Mouse (Mus musculus) hindbrain, embryonic 14.5 days (tissue): ENCODE results near the gene Slc25a54. TPM values are rescaled to one million over a fixed set of nuclear protein-coding genes. Genes with fewer than 3 reads are reported as not detected.

ENCODE experiments used
- ATAC-seq: fragments of 200-750 bp; cut with Nextera tagmentation; 2 replicates; pipeline ENCODE4 v1.8.0; 2017; ENCODE audit warnings: moderate number of reproducible peaks, mild to moderate bottlenecking, moderate TSS enrichment, moderate library complexity; ENCODE audit not compliant: low FRiP score
- DNase-seq: peaks from one replicate; pipeline ENCODE4 v3.0.0-alpha.2; 2015; ENCODE audit warnings: low spot score
- H3K27ac ChIP-seq: fragments of 300-500 bp; sonication (generic); 2 replicates; pipeline ENCODE4 v1.5.1; 2014; ENCODE audit warnings: mild to moderate bottlenecking, moderate library complexity
- H3K27me3 ChIP-seq: fragments of 300-500 bp; sonication (generic); 2 replicates; pipeline ENCODE4 v1.6.1; 2014; ENCODE audit warnings: mild to moderate bottlenecking, low read length, mixed read lengths; ENCODE audit not compliant: control insufficient read depth, insufficient read depth
- H3K36me3 ChIP-seq: fragments of 300-500 bp; sonication (generic); replicated peaks from 2 replicates; pipeline ENCODE4 v1.6.1; 2014; ENCODE audit not compliant: control insufficient read depth, insufficient read depth
- H3K4me1 ChIP-seq: fragments of 300-500 bp; sonication (generic); replicated peaks from 2 replicates; pipeline ENCODE4 v1.6.1; 2014; ENCODE audit warnings: antibody characterized with exemption, low read length, mixed read lengths; ENCODE audit not compliant: control insufficient read depth, insufficient read depth
- H3K4me2 ChIP-seq: fragments of 300-500 bp; sonication (generic); replicated peaks from 2 replicates; pipeline ENCODE4 v1.6.1; 2014; ENCODE audit warnings: mild to moderate bottlenecking, moderate library complexity
- H3K4me3 ChIP-seq: fragments of 300-500 bp; sonication (generic); replicated peaks from 2 replicates; pipeline ENCODE4 v1.5.1; 2014; ENCODE audit warnings: mild to moderate bottlenecking, low read length
- H3K9ac ChIP-seq: fragments of 300-500 bp; sonication (generic); 2 replicates; pipeline ENCODE4 v1.6.1; 2014
- H3K9me3 ChIP-seq: fragments of 300-500 bp; sonication (generic); 2 replicates; pipeline ENCODE4 v1.6.1; 2016; ENCODE audit warnings: low read length; ENCODE audit not compliant: control insufficient read depth
- WGBS: fragments of 180-500 bp; shearing (Covaris S2); extraction: QIAGEN DNeasy Blood & Tissue Kit; methylation state at CpG from one replicate; pipeline ENCODE4 v1.1.7; 2014; 5-methylcytosine and 5-hydroxymethylcytosine counted together
- polyA plus RNA-seq: library from polyadenylated mRNA; unstranded; fragments of >200 nt; fragmentation: Nextera tagmentation; extraction: Ambion mirVana; gene quantifications from 2 replicates; pipeline ENCODE4 v1.2.1, GENCODE M21; 2014

Gene Slc25a54
- polyA plus RNA-seq, 1 experiment from 2014 or later: not detected

GRCm38 (mm10) chr3:109119562-109119961 lies 39.3 kb downstream of the Slc25a54 start:
- H3K27me3 ChIP-seq: no peaks in the 10 kb centered on the region
- DNase-seq (no peak), ATAC-seq (no peak)
- H3K36me3 ChIP-seq: no peaks in the 10 kb centered on the region
- no peaks in the 10 kb centered on the region for H3K9me3 ChIP-seq
- no peak overlapping the region for H3K4me3 ChIP-seq
- no peak overlapping the region for H3K9ac ChIP-seq
- 90% methylated on average over 5 of the region's 5 CpGs for WGBS
- H3K27ac ChIP-seq: no peak overlapping the region
- H3K4me1 ChIP-seq: peaks cover 14% of the 10 kb centered on the region
- H3K4me2 ChIP-seq: no peak overlapping the region

DNA sequence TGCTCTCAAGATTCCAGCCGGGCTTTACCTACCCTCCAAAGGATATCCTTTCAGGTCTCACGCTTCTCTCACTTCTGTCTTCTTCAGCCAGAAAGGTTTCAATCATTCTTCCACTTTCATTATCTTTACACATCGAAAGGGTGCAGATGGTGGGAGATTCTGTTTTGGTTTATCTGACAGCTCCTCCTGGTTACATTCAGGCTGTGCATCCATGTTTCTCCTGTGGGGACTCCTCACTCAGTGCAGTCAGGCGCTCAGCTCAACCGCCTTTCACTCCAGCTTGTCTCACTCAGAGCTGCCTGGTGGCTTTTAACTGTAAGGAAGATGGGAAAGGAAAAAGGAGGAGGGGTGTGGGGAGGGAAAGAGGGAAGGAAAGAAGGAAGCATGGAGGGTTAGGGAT lies 39.7 kb downstream of the Slc25a54 start:
- H3K36me3 ChIP-seq: no peaks in the 10 kb centered on the region
- H3K4me3 ChIP-seq: no peak overlapping the region
- H3K27ac ChIP-seq: no peak overlapping the region
- no peaks in the 10 kb centered on the region for H3K27me3 ChIP-seq
- no peaks in the 10 kb centered on the region for H3K9me3 ChIP-seq
- no peak overlapping the region for H3K4me2 ChIP-seq
- 74% methylated on average over 5 of the region's 5 CpGs for WGBS
- H3K4me1 ChIP-seq: peaks cover 14% of the 10 kb centered on the region
- ATAC-seq (no peak), DNase-seq (no peak)
- H3K9ac ChIP-seq: no peak overlapping the region

GRCm38 (mm10) chr3:109122641-109123530 lies 42.6 kb downstream of the Slc25a54 start, which contains the start of gene Slc25a24:
Gene Slc25a24, plus strand, starts transcription at chr3:109123149.
- peak within 1 kb of the TSS; percentile 91 for H3K9ac ChIP-seq
- no peaks in the 10 kb centered on the region for H3K27me3 ChIP-seq
- no peaks in the 10 kb centered on the region for H3K36me3 ChIP-seq
- H3K4me3 ChIP-seq: peak within 1 kb of the TSS; percentile 59
- H3K9me3 ChIP-seq: no peaks in the 10 kb centered on the region
- peak within 1 kb of the TSS; percentile 69 for H3K4me2 ChIP-seq
- DNase-seq: peak; percentile 56
- peak; percentile 82 for ATAC-seq
- H3K4me1 ChIP-seq: peaks cover 14% of the 10 kb centered on the region
- H3K27ac ChIP-seq: peak within 1 kb of the TSS; percentile 56; the same call in 1 of the 2 replicates
- 1% methylated on average over 40 of the region's 49 CpGs for WGBS

- Histone ChIP-seq H3K9ac (peak overlapping the region; percentile 91), H3K4me3 (peak overlapping the region; percentile 59), H3K4me1 (peaks cover 14% of the 10 kb centered on the region), H3K36me3 (no peaks in the 10 kb centered on the region), H3K27me3 (no peaks in the 10 kb centered on the region), H3K9me3 (no peaks in the 10 kb centered on the region), H3K27ac (no peak overlapping the region), H3K4me2 (peak overlapping the region; percentile 69)
- 12% methylated on average over 8 of the region's 8 CpGs for WGBS
- DNase-seq (peak; percentile 24), ATAC-seq (no peak)
Observed at GRCm38 (mm10) chr3:109123531-109123981, 43.3 kb downstream of the Slc25a54 start.

DNA sequence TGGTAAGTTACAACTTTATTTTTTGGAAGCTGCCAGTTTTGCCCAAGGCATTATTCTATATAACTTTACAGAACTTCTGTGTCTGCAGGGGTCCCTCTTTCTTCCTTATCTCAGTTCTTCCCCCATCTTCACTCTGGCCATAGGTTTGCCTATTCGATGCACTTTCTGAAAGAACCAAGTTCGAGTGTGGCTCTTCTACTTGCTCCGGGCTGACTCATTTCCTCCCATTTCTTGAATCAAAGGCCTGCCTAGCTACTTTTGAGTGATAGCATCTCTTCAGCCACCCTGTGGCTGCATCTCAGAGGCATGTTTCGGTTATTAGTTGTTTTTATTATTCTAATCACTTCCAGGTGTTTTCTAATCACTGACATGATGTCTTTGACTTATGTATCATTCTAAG lies 43.8 kb downstream of the Slc25a54 start:
- peak overlapping the region; percentile 59; the same call in 1 of the 2 replicates for H3K4me3 ChIP-seq

DNA sequence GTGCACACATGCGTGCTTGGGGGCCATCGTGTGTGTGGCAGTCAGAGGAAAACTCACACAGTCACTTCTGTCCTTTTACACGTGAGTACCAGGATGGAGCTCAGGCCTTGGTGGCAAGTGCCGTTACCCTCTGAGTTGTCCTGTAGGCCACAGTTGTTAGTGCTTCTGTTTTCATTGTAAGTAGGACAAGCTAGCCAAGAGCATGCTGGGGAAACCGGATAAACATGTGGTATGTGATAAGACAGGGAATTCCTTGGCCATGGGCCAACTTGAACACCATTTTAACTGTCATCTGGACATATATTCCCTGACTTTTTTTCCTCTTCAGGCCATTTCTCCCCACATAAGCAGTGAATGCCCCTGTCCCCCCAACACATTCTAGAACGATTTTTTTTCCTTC lies 45.3 kb downstream of the Slc25a54 start:
- Histone ChIP-seq H3K9ac (no peak overlapping the region), H3K4me1 (peaks cover 14% of the 10 kb centered on the region), H3K9me3 (no peaks in the 10 kb centered on the region), H3K4me2 (no peak overlapping the region), H3K27me3 (no peaks in the 10 kb centered on the region), H3K4me3 (no peak overlapping the region), H3K36me3 (no peaks in the 10 kb centered on the region), H3K27ac (no peak overlapping the region)
- DNase-seq (no peak), ATAC-seq (no peak)
- WGBS: 81% methylated on average over 6 of the region's 6 CpGs

More for the DNA sequence above, 43.8 kb downstream of the Slc25a54 start:
- WGBS: 55% methylated on average over 4 of the region's 4 CpGs
- Histone ChIP-seq H3K27me3 (no peaks in the 10 kb centered on the region), H3K9ac (no peak overlapping the region), H3K4me1 (peaks cover 14% of the 10 kb centered on the region), H3K27ac (no peak overlapping the region), H3K36me3 (no peaks in the 10 kb centered on the region), H3K9me3 (no peaks in the 10 kb centered on the region), H3K4me2 (peak overlapping the region; percentile 69)
- DNase-seq (no peak), ATAC-seq (no peak)

GRCm38 (mm10) chr3:109129768-109130167 lies 49.5 kb downstream of the Slc25a54 start:
- no peaks in the 10 kb centered on the region for H3K4me1 ChIP-seq
- no peak overlapping the region for H3K4me3 ChIP-seq
- no peak overlapping the region for H3K4me2 ChIP-seq
- no peaks in the 10 kb centered on the region for H3K36me3 ChIP-seq
- WGBS: 63% methylated on average over 5 of the region's 5 CpGs
- no peak for ATAC-seq
- peaks cover 14% of the 10 kb centered on the region; the same call in 1 of the 2 replicates for H3K9me3 ChIP-seq
- DNase-seq: no peak
- H3K9ac ChIP-seq: no peak overlapping the region
- H3K27ac ChIP-seq: no peak overlapping the region
- H3K27me3 ChIP-seq: no peaks in the 10 kb centered on the region

GRCm38 (mm10) chr3:109132966-109133365 lies 52.7 kb downstream of the Slc25a54 start:
- no peak for ATAC-seq
- H3K9ac ChIP-seq: no peak overlapping the region
- H3K27ac ChIP-seq: no peak overlapping the region
- no peak overlapping the region for H3K4me2 ChIP-seq
- H3K27me3 ChIP-seq: no peaks in the 10 kb centered on the region
- no peak for DNase-seq
- H3K36me3 ChIP-seq: no peaks in the 10 kb centered on the region; the same call in 1 of the 2 replicates
- H3K4me1 ChIP-seq: no peaks in the 10 kb centered on the region
- no peak overlapping the region for H3K4me3 ChIP-seq
- peaks cover 14% of the 10 kb centered on the region; the same call in 1 of the 2 replicates for H3K9me3 ChIP-seq
- 92% methylated on average over 4 of the region's 4 CpGs for WGBS

DNA sequence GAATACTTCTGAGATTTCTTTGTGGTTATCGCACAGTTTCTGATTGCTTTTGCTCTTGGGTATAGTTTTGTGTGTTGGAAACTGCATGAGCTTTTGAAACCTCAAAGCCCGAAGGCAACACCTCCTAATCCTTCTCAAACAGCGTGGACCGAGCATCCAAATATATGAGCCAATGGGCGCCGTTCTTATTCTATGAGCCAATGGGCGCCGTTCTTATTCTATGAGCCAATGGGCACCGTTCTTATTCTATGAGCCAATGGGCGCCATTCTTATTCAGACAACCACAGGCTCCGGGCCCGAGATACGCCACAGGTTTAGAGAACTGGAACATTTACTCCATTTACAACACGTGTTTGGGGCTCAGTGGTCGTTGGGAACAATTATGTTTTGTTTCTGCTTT lies 53.8 kb downstream of the Slc25a54 start:
- no peaks in the 10 kb centered on the region for H3K27me3 ChIP-seq
- no peak for ATAC-seq
- WGBS: 96% methylated on average over 15 of the region's 15 CpGs

More for the DNA sequence above, 53.8 kb downstream of the Slc25a54 start:
- Histone ChIP-seq H3K36me3 (no peaks in the 10 kb centered on the region; the same call in 1 of the 2 replicates), H3K4me2 (no peak overlapping the region), H3K9me3 (peaks cover 14% of the 10 kb centered on the region; the same call in 1 of the 2 replicates), H3K4me1 (no peaks in the 10 kb centered on the region), H3K9ac (no peak overlapping the region), H3K4me3 (no peak overlapping the region), H3K27ac (no peak overlapping the region)
- no peak for DNase-seq
